Mouse (Mus musculus) heart, adult 2 months (tissue): ENCODE data around the gene Isx. TPM values are rescaled to one million over a fixed set of nuclear protein-coding genes. Genes with fewer than 3 reads are reported as not detected.

Source experiments
- DNase-seq, 2 experiments: peaks; one replicate each; pipeline ENCODE4 v3.0.0; 2021
- H3K27ac ChIP-seq: fragments of 200-600 bp; 2 replicates; pipeline ENCODE4 v1.8.1; 2022
- H3K27me3 ChIP-seq: fragments of 200-500 bp; 2 replicates; pipeline ENCODE4 v1.6.1; 2012; ENCODE audit warnings: mild to moderate bottlenecking, low read length, inconsistent platforms, mixed read lengths; ENCODE audit not compliant: control insufficient read depth, insufficient read depth
- H3K36me3 ChIP-seq: fragments of 200-500 bp; 2 replicates; pipeline ENCODE4 v1.6.1; 2012; ENCODE audit warnings: low read length, inconsistent platforms; ENCODE audit not compliant: control insufficient read depth, insufficient read depth
- H3K4me1 ChIP-seq: fragments of 200-500 bp; 2 replicates; pipeline ENCODE4 v1.6.1; 2011; ENCODE audit warnings: low read length; ENCODE audit not compliant: control insufficient read depth, insufficient read depth
- H3K4me3 ChIP-seq: fragments of 200-600 bp; 2 replicates; pipeline ENCODE4 v1.8.1; 2022
- H3K79me2 ChIP-seq: fragments of 200-500 bp; replicated peaks from 2 replicates; pipeline ENCODE4 v1.6.1; 2012; ENCODE audit warnings: mild to moderate bottlenecking, inconsistent platforms, low read length, moderate library complexity, mixed read lengths; ENCODE audit not compliant: control insufficient read depth, insufficient read depth
- H3K9ac ChIP-seq: fragments of 200-500 bp; 2 replicates; pipeline ENCODE4 v1.6.1; 2012; ENCODE audit warnings: low read depth, mild to moderate bottlenecking, control low read depth, inconsistent platforms, low read length, mixed read lengths
- CTCF ChIP-seq: fragments of 200-600 bp; IDR thresholded peaks from 2 replicates; pipeline ENCODE4 v1.8.1; 2022; ENCODE audit warnings: antibody characterized with exemption, mild to moderate bottlenecking, moderate library complexity
- EP300 ChIP-seq: fragments of 200-500 bp; IDR thresholded peaks from 2 replicates; pipeline ENCODE4 v1.6.1; 2011; ENCODE audit warnings: low read depth, low read length, control low read depth; ENCODE audit not compliant: insufficient read depth
- POLR2A ChIP-seq: fragments of 200-500 bp; IDR thresholded peaks from 2 replicates; pipeline ENCODE4 v1.6.1; 2011; ENCODE audit warnings: mild to moderate bottlenecking, low read depth, low read length, control low read depth; ENCODE audit not compliant: insufficient read depth
- WGBS: fragments of 180-500 bp; shearing (Covaris S2); methylation state at CpG from one replicate; pipeline ENCODE4 v1.1.7; 2018; 5-methylcytosine and 5-hydroxymethylcytosine counted together
- intact Hi-C: fragments of 180-260 bp; cut with DNase I; formaldehyde crosslinking; loops from one replicate; pipeline ENCODE4 v1.15.1; 2025
- polyA plus RNA-seq: library from polyadenylated mRNA; depleted of rRNA; stranded (reverse); fragments of >200 nt; gene quantifications from 2 replicates; pipeline ENCODE4 v1.2.3, GENCODE M21; 2012
- total RNA-seq, 2 experiments: library from RNA; stranded (reverse); gene quantifications; 2 replicates each; pipeline ENCODE4 v1.2.3; 2021

Gene Isx
- total and polyA plus RNA-seq, 3 experiments, result 0.18 TPM; not detected in 1

- H3K27me3 ChIP-seq, result no peaks in the 10 kb centered on the region
- no peak overlapping the region for H3K27ac ChIP-seq
- no peak for TF ChIP-seq EP300
- TF ChIP-seq POLR2A, result no peak
- TF ChIP-seq CTCF, result no peak
- H3K36me3 ChIP-seq, result no peaks in the 10 kb centered on the region
- no peak overlapping the region for H3K9ac ChIP-seq
- 71% methylated on average over 2 of the region's 2 CpGs for WGBS
- H3K4me3 ChIP-seq, result no peak overlapping the region
- H3K4me1 ChIP-seq, result no peaks in the 10 kb centered on the region
- DNase-seq, result no peak
- intact Hi-C loops, result no loop called here
- no peaks in the 10 kb centered on the region for H3K79me2 ChIP-seq
Observed at GRCm38 (mm10) chr8:74862598-74862997, 10.4 kb upstream of the Isx start.

DNA sequence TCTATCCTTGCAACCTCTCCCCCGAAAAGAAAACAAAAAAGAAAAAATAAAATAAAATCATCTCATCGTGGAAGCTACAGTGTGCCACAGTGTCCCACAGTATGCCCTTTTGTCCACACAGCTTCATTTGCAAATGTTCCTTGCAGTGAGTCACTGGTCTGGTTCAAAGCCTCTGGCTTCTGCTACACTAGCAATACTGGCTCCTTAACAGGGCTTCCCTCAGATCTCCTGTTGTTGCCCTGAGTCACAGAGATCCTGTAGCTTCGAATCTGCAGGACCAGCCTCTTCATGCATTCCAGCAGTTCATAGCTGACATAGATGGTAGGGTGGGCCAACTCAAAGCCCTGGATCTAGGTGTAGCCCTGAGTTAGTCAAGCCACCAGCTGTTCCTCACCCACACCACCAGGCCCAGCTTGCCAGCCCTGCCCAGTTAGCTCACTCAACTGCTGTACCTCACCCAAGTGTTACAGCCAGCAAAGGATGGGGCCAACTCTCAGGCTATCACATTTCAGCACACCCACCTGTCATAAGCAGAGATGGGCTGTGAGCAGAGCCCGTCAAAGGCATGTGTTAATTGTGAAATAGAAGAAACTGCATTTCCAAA is 2.5 kb upstream of the Isx start:
- Histone ChIP-seq H3K27me3 (no peaks in the 10 kb centered on the region), H3K27ac (no peak overlapping the region), H3K4me1 (no peaks in the 10 kb centered on the region; the same call in 1 of the 2 replicates), H3K4me3 (no peak overlapping the region), H3K36me3 (no peaks in the 10 kb centered on the region), H3K79me2 (no peaks in the 10 kb centered on the region), H3K9ac (no peak overlapping the region)
- DNase-seq, result peak in 1 of 2 experiments; percentile 19
- intact Hi-C loops, result no loop called here
- WGBS, result 65% methylated on average over 4 of the region's 4 CpGs
- TF ChIP-seq CTCF, result no peak
- TF ChIP-seq POLR2A, result no peak
- no peak for TF ChIP-seq EP300

DNA sequence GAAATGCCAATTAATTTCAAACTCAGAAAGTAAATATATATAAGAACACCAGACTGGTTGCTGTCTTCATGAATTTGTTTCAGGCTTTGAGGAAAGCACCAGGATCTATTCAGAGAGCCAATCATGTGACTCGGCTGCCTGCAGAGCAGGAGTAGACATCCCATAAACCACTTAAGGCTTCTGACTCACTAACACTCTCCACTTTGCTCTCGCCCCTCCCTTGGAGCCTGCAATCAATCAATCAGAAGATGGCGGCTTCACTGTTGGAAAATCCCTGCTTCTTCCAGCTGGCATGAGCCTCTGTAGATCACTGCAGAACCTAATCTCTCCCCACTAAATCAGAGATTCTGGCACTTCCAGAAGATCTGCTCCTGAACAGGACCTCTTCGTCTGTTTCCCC is 1.3 kb upstream of the Isx start:
- Histone ChIP-seq H3K4me3 (no peak overlapping the region), H3K27ac (no peak overlapping the region), H3K4me1 (no peaks in the 10 kb centered on the region; the same call in 1 of the 2 replicates), H3K36me3 (no peaks in the 10 kb centered on the region), H3K79me2 (no peaks in the 10 kb centered on the region), H3K9ac (no peak overlapping the region), H3K27me3 (no peaks in the 10 kb centered on the region)
- 33% methylated on average over 4 of the region's 4 CpGs for WGBS
- intact Hi-C loops, result no loop called here
- TF ChIP-seq CTCF (no peak), POLR2A (no peak), EP300 (no peak)
- no peak for DNase-seq

GRCm38 (mm10) chr8:74872151-74872823 is 686 bp upstream of the Isx start:
- no peak overlapping the region for H3K9ac ChIP-seq
- H3K79me2 ChIP-seq, result no peaks in the 10 kb centered on the region
- H3K36me3 ChIP-seq, result no peaks in the 10 kb centered on the region
- H3K27me3 ChIP-seq, result no peaks in the 10 kb centered on the region
- no peak overlapping the region for H3K4me3 ChIP-seq
- H3K27ac ChIP-seq, result no peak overlapping the region
- no peak for TF ChIP-seq CTCF
- TF ChIP-seq EP300, result no peak
- no peak for TF ChIP-seq POLR2A
- no peak for DNase-seq
- 88% methylated on average over 7 of the region's 7 CpGs for WGBS
- H3K4me1 ChIP-seq, result no peaks in the 10 kb centered on the region; the same call in 1 of the 2 replicates
- intact Hi-C loops, result no loop called here

DNA sequence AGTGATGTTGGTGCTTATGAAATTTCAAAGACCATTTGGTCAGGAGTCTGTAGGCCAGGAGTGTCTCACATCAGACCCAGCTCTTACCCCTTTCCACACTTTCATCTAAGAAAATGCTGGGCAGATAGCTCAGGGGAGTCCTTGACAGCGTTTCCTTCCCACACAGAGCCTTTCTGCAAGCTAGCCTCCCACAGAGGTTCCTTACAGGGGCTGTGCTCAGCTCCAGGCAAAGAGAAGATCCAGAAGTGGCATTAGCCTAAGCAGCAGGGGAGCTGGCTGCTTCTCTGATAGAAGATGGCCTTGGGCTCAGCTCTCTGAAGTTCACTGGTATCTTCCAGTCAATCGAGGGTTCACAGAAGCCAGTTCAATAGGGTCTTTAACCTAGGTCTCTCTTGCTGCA is 1.6 kb downstream of the Isx start:
- Histone ChIP-seq H3K27me3 (no peaks in the 10 kb centered on the region), H3K9ac (no peak overlapping the region), H3K4me3 (no peak overlapping the region), H3K27ac (no peak overlapping the region), H3K36me3 (no peaks in the 10 kb centered on the region), H3K79me2 (no peaks in the 10 kb centered on the region), H3K4me1 (no peaks in the 10 kb centered on the region)
- TF ChIP-seq EP300 (no peak), POLR2A (no peak), CTCF (no peak)
- WGBS, result 42% methylated on average over 2 of the region's 2 CpGs
- DNase-seq, result no peak
- intact Hi-C loops, result no loop called here

DNA sequence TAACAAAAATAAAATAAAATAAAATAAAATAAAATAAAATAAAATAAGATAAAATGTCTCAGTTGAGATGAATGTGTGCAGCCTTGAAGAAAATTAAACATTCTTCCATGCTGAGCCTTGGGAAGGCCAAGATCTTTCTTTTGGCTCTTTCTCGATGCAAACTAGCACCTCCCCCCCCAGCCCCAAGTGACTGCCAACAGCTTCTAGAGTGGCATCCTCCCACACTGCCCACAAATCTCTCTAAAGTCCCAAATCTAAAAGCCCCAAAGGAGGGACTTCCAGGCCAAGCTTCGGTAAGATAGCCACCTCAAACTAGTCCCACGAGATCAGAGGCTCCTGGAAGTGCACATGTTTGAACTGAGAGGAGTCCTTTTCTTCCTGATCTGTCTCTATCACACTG is 5.7 kb downstream of the Isx start:
- Histone ChIP-seq H3K9ac (no peak overlapping the region), H3K36me3 (no peaks in the 10 kb centered on the region), H3K4me1 (no peaks in the 10 kb centered on the region), H3K4me3 (no peak overlapping the region), H3K27ac (no peak overlapping the region), H3K27me3 (0 out of 2 replicates have a peak, but pooled peaks cover 1% of the 10 kb centered on the region), H3K79me2 (no peaks in the 10 kb centered on the region)
- TF ChIP-seq POLR2A (no peak), EP300 (no peak), CTCF (no peak)
- intact Hi-C loops, result no loop called here
- WGBS, result 75% methylated on average over 3 of the region's 3 CpGs
- DNase-seq, result no peak
